Mouse (Mus musculus) left cerebral cortex, postnatal 36 days (tissue): ENCODE data around the gene Ndst2. TPM values are rescaled to one million over a fixed set of nuclear protein-coding genes. Genes with fewer than 3 reads are reported as not detected.
"Not testable (repeated sequence)": the region's sequence is repeated elsewhere in the genome, so short reads cannot be mapped to it uniquely, and the experiment has no call there.

ENCODE experiments used
- DNase-seq, 2 experiments: peaks; one replicate each; pipeline ENCODE4 v3.0.0; 2021 to 2022; ENCODE audit warnings: low spot score in 2 of 2, mixed read lengths in 1 of 2
- intact Hi-C: fragments of 180-260 bp; cut with DNase I; formaldehyde crosslinking; loops from one replicate; pipeline ENCODE4 v1.15.1; 2025
- total RNA-seq, 2 experiments: library from RNA; stranded (reverse); gene quantifications; 2 replicates each; pipeline ENCODE4 v1.2.3; 2021

The Ndst2 gene
- total RNA-seq, 2 experiments from 2014 or later: 17.4 to 20.5 TPM

GRCm38 (mm10) chr14:20743614-20744013 is 9.3 kb upstream of the Ndst2 start:
- no peak for DNase-seq
- intact Hi-C loops: no loop called here

GRCm38 (mm10) chr14:20741301-20741700 is 6.9 kb upstream of the Ndst2 start:
- intact Hi-C loops: no loop called here
- DNase-seq: no peak

DNA sequence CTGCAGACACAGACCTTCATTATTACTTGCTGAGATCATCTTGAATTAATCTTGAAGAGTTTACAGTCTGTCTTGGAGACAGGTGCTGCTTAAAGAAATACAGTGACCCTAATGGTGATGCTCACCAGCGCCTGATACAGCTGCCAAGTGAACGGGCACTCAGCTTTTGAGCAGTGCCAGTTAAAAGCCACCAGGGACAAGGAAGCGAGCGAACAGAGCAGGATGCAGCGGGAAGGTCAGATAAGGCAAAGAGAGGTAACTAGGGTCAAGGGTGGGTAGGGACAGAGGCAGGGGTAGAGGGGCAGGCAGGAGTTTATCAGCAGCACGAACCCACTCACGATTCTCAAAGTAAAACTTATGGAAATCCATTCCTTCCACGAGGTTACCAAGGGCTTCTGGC is 4.1 kb upstream of the Ndst2 start:
- intact Hi-C loops: no loop called here
- no peak for DNase-seq

- intact Hi-C loops: no loop called here
- peak; percentile 32 to 53 for DNase-seq
Observed at GRCm38 (mm10) chr14:20737306-20737705, 2.9 kb upstream of the Ndst2 start.

DNA sequence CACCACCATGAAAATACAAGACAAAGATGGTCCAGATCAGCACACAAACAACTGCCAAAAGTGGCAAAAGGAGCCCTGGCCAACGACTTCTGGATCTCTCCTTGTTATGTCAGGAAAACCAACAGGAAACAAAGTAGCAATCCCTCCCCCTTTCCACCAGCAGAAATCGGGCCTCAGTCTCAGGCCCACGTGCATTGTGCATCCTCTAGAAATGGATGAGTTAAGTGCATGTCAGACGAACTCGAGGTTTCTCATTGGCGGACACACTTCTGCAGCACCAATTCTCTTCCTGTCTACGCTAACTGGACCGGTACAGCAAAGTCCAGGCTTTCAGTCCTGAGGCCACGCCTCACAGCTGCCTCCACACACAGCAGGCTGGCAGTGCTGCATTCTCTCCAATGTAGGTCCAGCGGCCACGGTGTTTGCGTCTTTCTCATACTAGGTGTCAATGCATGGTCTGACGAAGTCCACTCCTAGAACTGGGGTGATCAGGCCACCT is 1.6 kb upstream of the Ndst2 start:
- no peak for DNase-seq
- intact Hi-C loops: no loop called here

- no peak for DNase-seq
- intact Hi-C loops: no loop called here
Observed at GRCm38 (mm10) chr14:20735052-20735451, 690 bp upstream of the Ndst2 start.

DNA sequence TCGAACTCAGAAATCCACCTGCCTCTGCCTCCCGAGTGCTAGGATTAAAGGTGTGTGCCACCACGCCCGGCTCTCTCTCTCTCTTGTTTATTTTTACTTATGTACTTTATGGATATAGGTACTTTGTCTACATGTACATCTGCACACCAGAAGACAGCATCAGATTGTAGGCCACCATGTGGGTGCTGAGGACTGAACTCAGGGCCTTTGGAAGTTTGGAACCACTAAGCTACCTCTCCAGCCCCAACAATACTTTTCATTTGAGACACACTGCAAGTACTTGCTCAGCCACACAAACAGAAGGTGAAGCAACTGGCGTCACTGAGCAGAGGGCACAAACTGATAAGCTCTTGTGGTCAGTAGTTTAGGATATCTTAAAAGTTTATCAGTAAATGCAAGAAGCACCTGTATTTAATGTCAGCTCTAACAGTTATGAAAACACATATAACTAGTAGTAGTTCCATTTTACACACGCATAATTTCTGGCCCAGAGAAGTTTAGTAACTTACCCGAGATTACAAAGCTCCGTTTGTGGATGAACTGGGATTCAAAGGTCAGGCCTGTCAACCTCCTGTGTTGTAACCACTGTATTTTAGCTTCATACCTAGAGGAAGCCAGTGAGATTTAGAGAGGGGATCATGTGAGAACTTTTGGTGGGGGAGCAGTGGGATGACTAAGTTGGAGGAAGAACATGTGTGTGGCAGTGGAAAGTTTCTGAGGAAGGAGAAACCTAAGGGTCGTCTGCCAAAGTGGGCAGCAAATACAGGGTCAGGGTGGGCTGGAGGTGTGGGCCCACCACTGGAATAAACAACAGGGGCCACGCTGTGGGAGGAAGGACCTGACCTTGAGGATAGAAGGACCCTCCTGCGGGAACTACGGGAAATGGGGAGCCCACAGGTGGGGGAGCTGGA is 1.1 kb downstream of the Ndst2 start:
- intact Hi-C loops: loop anchor here (5.0 kb wide), 1 partner anchor 59 kb away; the partner anchor contains the start of gene Camk2g
- no peak for DNase-seq

DNA sequence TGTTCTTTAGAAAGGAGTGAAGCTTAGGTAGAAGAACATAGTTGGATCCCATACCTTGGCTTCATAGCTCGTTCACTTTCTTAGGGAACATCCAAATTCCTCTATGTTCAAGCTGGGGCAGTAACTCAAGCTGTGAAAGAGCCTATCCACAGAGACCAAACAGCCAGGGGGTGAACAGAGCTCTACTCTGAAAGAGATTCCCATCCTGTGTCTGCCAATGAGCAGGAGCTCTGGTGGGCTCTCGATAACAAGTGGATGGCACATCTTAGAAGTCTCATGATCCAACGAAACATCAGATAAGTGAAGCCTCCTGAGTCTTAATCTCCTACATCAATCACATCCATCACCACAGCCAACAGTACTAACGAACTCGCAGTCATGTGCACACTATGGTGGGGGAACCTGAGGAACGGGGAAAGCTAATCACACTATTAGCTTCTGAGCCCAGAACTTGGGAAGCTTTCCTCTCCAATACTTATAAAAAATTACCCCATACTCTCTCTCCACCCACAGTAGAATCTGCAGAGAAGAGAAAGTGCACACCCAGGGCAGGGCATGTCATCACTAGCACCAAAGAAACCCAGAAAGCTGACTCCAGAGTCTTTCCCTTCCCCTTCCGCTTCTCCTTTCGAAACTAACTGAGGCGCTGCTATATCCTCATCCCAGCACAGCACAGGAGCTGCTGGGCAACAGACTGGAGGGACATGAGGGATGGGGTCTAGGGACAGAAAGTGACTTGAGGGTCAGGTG is 3.3 kb downstream of the Ndst2 start:
- intact Hi-C loops: loop anchor here (5.0 kb wide), 1 partner anchor 61 kb away; the partner anchor contains the start of gene Camk2g
- DNase-seq: no peak

DNA sequence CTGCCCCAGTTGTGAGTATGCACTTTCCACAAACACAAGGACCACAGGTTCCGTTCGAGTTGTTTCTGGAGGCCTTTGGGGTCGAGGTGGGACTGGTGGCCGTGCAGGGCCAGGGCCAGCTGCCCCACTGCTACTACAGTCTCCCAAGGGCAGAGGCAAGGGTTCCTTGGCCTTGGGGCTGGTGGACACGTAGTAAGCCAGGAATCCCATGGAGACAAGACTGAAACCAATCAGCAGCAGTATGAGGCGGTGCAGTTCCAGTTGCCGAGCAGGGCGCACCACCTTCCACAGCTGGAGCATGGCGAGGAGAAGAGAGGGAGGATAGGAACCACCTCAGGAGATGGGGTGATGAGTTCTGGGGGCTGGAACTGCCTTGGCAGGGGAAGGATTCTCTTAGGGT is 4.5 kb downstream of the Ndst2 start:
- no peak for DNase-seq
- intact Hi-C loops: loop anchor here (5.0 kb wide), 1 partner anchor 62 kb away; the partner anchor contains the start of gene Camk2g

DNA sequence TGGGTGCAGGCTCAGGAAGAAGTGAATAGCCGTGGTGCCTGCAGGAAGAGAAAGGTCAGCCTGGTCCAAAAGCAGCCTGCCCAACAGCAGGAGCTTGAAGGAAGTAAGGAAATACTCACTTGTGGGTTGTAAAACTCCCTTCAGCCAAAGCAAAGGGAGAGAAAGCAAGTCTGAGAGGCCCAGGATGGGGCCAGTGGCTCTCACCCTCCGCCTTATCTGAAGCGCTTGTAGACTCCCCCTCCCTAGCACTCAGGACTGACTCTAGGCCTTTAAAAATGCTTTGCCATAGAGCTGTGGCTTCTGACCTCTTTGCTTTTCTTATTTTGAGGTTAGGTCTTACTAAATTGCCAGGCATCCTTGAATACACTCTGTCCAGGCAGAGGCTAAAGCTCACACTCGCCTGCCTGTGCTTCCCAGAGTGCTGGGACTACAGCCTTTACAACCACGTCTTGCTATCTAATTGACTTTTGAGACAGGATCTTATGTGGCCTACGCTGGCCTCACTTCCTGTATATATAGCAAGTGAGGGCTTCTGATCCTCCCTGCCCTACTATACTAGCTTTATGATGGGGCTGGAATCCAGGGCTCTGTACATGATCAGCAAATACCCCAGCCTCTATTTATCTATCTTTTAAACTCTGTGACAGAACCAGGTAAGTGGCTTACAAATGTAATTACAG is 8.6 kb downstream of the Ndst2 start:
- no peak for DNase-seq
- intact Hi-C loops: no loop called here

GRCm38 (mm10) chr14:20724043-20724442 is 10.3 kb downstream of the Ndst2 start:
- intact Hi-C loops: no loop called here
- DNase-seq: peak; percentile 57 to 73

DNA sequence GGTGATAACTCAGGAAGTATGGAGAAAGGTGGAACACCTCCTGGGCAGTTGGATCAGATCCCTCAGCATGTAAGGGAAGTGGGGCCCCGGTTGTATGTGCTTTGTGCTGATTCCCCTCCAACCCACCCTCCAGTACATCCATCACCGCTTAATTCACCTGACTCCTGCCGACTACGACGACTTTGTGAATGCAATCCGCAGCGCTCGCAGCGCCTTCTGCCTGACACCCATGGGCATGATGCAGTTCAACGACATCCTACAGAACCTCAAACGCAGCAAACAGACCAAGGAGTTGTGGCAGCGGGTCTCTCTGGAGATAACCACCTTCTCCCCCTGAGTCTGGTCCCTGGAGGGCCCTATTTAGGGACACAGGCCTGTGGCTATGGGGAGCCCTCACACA is 11.4 kb downstream of the Ndst2 start:
- no peak for DNase-seq
- intact Hi-C loops: no loop called here

GRCm38 (mm10) chr14:20721371-20721770 is 13.0 kb downstream of the Ndst2 start:
- intact Hi-C loops: no loop called here
- no peak for DNase-seq

DNA sequence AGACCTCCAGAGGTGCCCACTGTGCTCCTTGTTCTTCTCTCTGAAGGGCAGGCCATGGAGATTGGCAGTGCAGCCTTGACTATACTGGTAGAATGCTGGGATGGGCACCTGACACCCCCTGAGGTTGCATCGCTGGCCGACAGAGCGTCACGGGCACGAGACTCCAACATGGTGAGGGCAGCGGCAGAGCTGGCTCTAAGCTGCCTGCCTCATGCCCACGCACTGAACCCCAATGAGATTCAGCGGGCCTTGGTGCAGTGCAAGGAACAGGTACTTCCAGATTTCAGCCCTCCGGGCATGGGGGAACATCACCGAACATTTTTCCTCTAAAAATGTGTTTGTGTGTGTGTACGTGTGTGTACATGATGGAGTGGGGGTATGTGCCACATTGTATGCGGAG is 14.6 kb downstream of the Ndst2 start:
- intact Hi-C loops: no loop called here

DNA sequence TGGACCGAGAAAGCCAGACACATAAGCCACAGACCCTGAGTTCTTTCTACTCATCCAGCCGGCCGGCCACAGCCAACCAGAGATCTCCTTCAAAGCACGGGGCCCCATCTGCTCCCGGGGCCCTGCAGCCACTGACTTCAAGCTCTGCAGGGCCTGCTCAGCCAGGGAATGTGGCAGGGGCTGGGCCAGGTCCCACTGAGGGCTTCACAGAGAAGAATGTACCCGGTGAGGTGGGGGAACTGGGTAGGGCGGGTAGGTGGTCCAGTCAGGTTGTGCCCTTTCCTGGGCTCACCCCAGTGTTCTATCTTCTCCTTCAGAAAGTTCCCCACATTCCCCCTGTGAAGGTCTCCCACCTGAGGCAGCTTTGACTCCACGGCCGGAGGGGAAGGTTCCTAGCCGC is 15.9 kb downstream of the Ndst2 start:
- intact Hi-C loops: no loop called here
- DNase-seq: no peak

More for the DNA sequence above, 14.6 kb downstream of the Ndst2 start:
- DNase-seq: no peak

DNA sequence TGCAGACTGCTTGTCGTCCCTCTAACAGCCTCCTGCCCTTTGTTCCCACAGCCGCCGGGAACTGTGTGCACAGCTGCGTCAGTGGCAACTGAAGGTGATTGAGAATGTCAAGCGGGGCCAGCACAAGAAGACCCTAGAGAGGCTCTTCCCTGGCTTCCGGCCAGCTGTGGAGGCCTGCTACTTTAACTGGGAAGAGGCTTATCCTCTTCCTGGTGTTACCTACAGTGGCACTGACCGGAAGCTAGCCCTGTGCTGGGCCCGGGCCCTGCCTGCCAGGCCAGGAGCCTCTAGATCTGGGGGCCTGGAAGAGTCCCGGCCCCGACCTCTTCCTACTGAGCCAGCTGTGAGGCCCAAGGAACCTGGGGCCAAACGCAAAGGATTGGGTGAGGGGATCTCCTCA is 20.5 kb downstream of the Ndst2 start:
- no peak for DNase-seq
- intact Hi-C loops: no loop called here

DNA sequence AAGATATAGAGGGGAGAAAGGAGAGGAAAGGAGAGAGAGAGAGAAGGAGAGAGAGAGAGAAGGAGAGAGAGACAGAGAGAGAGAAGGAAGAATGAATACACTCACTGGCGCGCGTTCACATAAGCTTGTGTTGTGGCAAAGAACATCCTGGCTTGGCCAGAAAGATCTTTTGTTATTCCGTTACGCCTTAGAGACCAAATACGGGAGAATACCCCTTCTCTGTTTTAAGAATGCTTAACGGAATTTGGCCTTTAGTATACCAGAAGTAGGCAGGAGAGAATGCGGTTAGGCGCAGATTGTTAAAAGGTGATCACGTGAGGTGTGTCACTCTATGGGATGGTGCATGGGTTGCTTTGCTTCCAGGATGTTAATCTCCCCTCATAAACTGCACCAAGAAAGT is 26.1 kb downstream of the Ndst2 start:
- no peak for DNase-seq
- intact Hi-C loops: no loop called here

- DNase-seq: peak; percentile 94 to 95
- intact Hi-C loops: no loop called here
Observed at GRCm38 (mm10) chr14:20707201-20708190, 26.9 kb downstream of the Ndst2 start, which contains the start of gene Zswim8. Gene Zswim8, plus strand, starts transcription at chr14:20707552.

GRCm38 (mm10) chr14:20703461-20703860 is 30.9 kb downstream of the Ndst2 start:
- intact Hi-C loops, DNase-seq: not testable (repeated sequence)
